Mouse (Mus musculus) myocyte (in vitro differentiated cells): ENCODE results near the gene Plekhb2.

Experiments used
- CEBPB ChIP-seq: IDR thresholded peaks from 2 replicates; pipeline ENCODE4 v1.6.1; 2011; ENCODE audit warnings: mild to moderate bottlenecking, moderate library complexity; ENCODE audit not compliant: poor library complexity, insufficient read depth, severe bottlenecking
- E2F4 ChIP-seq: IDR thresholded peaks from one replicate; pipeline ENCODE4 v1.6.1; 2011; ENCODE audit warnings: mild to moderate bottlenecking, control low read depth, moderate library complexity; ENCODE audit not compliant: insufficient read depth
- MAX ChIP-seq: IDR thresholded peaks from one replicate; pipeline ENCODE4 v1.6.1; 2011; ENCODE audit warnings: low read depth, mild to moderate bottlenecking, control low read depth
- MYOG ChIP-seq, 3 experiments: IDR thresholded peaks; one replicate each; pipeline ENCODE4 v1.6.1; 2011; ENCODE audit warnings: control low read depth in 2 of 3, low read depth in 2 of 3, mild to moderate bottlenecking in 2 of 3; ENCODE audit not compliant: insufficient read length in 2 of 3, control insufficient read depth in 1 of 3, insufficient read depth in 1 of 3
- POLR2A ChIP-seq: IDR thresholded peaks from one replicate; pipeline ENCODE4 v1.6.1; 2011; ENCODE audit warnings: low read depth, mild to moderate bottlenecking, control low read depth, moderate library complexity; ENCODE audit not compliant: insufficient read length
- POLR2AphosphoS2 ChIP-seq: IDR thresholded peaks from one replicate; pipeline ENCODE4 v1.6.1; 2011; ENCODE audit warnings: low read depth, control low read depth; ENCODE audit not compliant: insufficient read length
- REST ChIP-seq: IDR thresholded peaks from one replicate; pipeline ENCODE4 v1.6.1; 2011; ENCODE audit warnings: mild to moderate bottlenecking, control low read depth, moderate library complexity; ENCODE audit not compliant: insufficient read depth, insufficient read length
- SRF ChIP-seq: IDR thresholded peaks from one replicate; pipeline ENCODE4 v1.6.1; 2011; ENCODE audit warnings: low read depth; ENCODE audit not compliant: control insufficient read depth, insufficient read length
- TCF3 ChIP-seq: IDR thresholded peaks from one replicate; pipeline ENCODE4 v1.6.1; 2011; ENCODE audit warnings: low read depth, control low read depth; ENCODE audit not compliant: insufficient read length
- USF1 ChIP-seq: IDR thresholded peaks from one replicate; pipeline ENCODE4 v1.6.1; 2011; ENCODE audit warnings: low read depth, mild to moderate bottlenecking, control low read depth, moderate library complexity

DNA sequence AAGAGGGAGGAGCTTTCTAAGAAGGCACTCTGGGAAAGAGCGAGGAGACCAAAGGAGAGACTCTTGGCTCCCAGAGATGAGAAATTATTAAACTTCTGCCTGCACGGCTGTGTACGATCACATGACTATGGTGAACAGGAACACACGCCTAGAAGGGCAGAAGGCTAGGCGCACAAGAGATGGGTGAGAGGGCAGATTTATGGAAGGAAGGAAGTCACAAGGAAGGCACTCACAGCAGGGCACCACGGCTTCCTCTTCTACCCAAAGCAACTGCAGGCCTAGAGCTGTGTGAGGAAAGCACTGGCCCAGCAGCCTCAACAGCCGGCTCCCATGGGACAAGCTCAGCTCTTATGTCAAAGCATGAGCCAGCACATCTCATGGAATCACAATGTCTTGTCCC is 21.9 kb upstream of the Plekhb2 start:
- TF ChIP-seq POLR2A: no peak
- TF ChIP-seq E2F4: no peak
- no peak for TF ChIP-seq CEBPB
- no peak for TF ChIP-seq MAX
- no peak for TF ChIP-seq USF1
- TF ChIP-seq POLR2AphosphoS2: no peak
- no peak for TF ChIP-seq MYOG (IDR thresholded peaks at IDR 0.05; ENCODE audit: control insufficient read depth in 1 of 3, insufficient read depth in 1 of 3, insufficient read length in 2 of 3, low read depth in 2 of 3)
- no peak for TF ChIP-seq TCF3
- no peak for TF ChIP-seq SRF
- TF ChIP-seq REST: no peak
